Comparison of ENCODE assay signal across 26 mouse cellular contexts in the genomic region with DNA sequence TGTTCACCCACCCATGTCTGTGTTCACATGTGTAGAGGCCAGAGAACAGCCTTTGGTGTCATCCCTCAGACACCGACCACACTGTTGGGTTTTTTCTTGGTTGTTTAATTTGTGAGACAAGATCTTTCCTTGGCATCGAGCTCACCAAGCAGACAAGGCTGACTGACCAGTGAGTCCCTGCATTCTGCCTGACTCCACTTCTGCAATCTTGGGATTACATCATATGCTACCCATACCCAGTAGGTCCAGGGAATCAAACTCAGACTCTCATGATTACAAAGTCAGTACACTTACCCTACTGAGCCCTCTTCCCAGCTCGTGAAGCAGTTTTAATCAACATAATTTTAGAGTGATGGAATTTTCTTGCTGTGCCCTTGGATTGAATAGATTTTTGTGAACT. TPM values are rescaled to one million over a fixed set of nuclear protein-coding genes. Genes with fewer than 3 reads are reported as not detected.
"Had no signal": no experiment of that assay in that cellular context is flagged by ENCODE, and none has a peak within 500 bp of the region (broad histone marks: within the 10 kb centered on the region; RNA-seq: fewer than 3 reads in every experiment).

No protein-coding gene starts in this region.

- H3K4me1 ChIP-seq: hindbrain, embryonic 13.5 days; hindbrain, embryonic 15.5 days; liver, embryonic 13.5 days had no signal

- H3K27me3 ChIP-seq: hindbrain, embryonic 13.5 days; hindbrain, embryonic 15.5 days; liver, embryonic 13.5 days had no signal

- H3K27ac ChIP-seq: heart, adult 2 months; hindbrain, embryonic 13.5 days; hindbrain, embryonic 15.5 days; layer of hippocampus, adult 2 months; left cerebral cortex, adult 2 months; limb, embryonic 10.5 days; limb, embryonic 12.5 days; liver, embryonic 13.5 days had no signal

- H3K4me2 ChIP-seq: heart, embryonic 11.5 days; hindbrain, embryonic 13.5 days; hindbrain, embryonic 15.5 days; limb, embryonic 12.5 days; liver, embryonic 13.5 days had no signal

- DNase-seq: forebrain, postnatal 0 days; gastrocnemius, postnatal 14 days; gastrocnemius, postnatal 36 days; heart, adult 2 months; heart, postnatal 10 days; heart, postnatal 4 days; kidney, adult 18-20 months; kidney, adult 8-10 months; kidney, postnatal 10 days; kidney, postnatal 25 days; kidney, postnatal 4 days; liver; liver, embryonic 13.5 days had no signal

- H3K9ac ChIP-seq: forebrain, postnatal 0 days; hindbrain, embryonic 13.5 days; hindbrain, embryonic 15.5 days; limb, embryonic 12.5 days; liver, embryonic 13.5 days had no signal

- H3K36me3 ChIP-seq: hindbrain, embryonic 13.5 days; hindbrain, embryonic 15.5 days; limb, embryonic 10.5 days; limb, embryonic 12.5 days; liver, embryonic 13.5 days had no signal

- ATAC-seq: forebrain, postnatal 0 days; inflammation-experienced regulatory T-cells, adult 6 months; intestine, postnatal 0 days had no signal

- H3K4me3 ChIP-seq: heart, adult 2 months; hindbrain, embryonic 13.5 days; hindbrain, embryonic 15.5 days; layer of hippocampus, adult 2 months; left cerebral cortex, adult 2 months; limb, embryonic 10.5 days; limb, embryonic 12.5 days; liver, embryonic 13.5 days had no signal

- H3K9me3 ChIP-seq: hindbrain, embryonic 13.5 days; hindbrain, embryonic 15.5 days; limb, embryonic 10.5 days; limb, embryonic 12.5 days; liver, embryonic 13.5 days had no signal

RNA-seq across cellular contexts. Expression of a gene that starts 44.0 kb away (rescaled TPM):
- total RNA-seq: gastrocnemius, adult 18-20 months; gastrocnemius, postnatal 14 days; gastrocnemius, postnatal 36 days; heart, postnatal 25 days; heart, postnatal 4 days had no signal
- polyA plus RNA-seq: heart, embryonic 11.5 days; heart, embryonic 14.5 days; hindbrain, embryonic 11.5 days; limb, embryonic 10.5 days; limb, embryonic 12.5 days had no signal
